Mouse (Mus musculus) retina, adult 2 months (tissue): ENCODE measurements around the gene Omg.

Experiments used
- DNase-seq: peaks from one replicate; pipeline ENCODE4 v3.0.0-alpha.2; 2012; ENCODE audit warnings: low read depth, low spot score

Omg gene

DNA sequence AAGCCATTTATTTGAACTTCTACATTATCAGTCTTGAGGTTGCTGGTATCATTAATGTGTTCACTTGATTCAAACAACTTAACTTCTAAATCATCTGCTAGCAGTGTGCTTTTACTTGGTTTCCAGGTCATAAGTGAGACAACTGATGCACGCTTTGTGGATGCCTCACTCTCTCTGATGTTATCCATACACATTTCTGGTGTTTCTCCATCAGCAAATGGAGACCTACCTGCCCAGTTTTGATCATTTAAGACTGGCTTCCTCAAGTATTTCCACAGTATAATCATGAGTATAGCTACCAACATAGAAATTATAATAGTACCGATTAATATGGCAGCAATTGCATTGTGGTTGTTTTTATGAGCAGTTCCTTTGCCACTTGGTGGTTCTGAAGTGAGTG lies 11.9 kb upstream of the Omg start:
- no peak for DNase-seq

DNA sequence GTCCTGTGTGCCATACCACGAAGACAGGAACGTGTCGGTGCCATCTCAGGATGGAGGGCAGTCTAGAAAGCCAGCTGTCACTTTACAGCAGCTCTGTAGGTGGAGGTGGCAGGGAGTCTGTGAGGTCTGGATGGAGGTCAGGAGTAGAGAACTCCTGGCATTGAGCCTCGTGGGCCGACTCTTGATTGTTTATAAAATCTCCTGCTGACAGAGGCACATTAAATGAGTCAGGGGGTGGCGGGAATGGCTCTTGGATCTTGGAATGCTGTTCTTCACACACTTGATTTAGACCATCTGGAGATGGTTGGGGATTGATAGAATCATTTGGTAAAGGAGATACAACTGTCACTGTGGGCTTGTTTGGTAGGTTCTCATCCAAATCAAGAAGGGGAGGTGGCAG lies 11.4 kb upstream of the Omg start:
- no peak for DNase-seq

DNA sequence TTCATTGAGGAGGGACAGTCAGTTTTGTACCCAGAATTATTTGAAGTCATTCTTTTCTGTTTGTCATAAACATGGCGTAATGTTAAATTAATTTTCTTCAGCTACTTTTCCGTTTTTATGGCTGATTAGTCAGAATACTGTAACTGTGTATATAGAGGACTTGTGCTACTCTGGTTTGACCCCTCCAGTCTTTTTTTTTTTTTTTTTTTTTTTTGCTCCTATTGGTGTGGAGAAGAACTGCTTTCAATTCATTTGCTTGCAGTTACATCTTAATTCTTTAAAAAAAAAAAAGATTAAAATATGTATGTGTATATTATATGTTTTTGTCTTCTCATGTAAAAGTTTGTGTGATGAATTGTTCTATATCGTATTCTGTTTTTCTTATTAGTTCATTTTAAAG lies 8.1 kb upstream of the Omg start:
- DNase-seq, result no peak

DNA sequence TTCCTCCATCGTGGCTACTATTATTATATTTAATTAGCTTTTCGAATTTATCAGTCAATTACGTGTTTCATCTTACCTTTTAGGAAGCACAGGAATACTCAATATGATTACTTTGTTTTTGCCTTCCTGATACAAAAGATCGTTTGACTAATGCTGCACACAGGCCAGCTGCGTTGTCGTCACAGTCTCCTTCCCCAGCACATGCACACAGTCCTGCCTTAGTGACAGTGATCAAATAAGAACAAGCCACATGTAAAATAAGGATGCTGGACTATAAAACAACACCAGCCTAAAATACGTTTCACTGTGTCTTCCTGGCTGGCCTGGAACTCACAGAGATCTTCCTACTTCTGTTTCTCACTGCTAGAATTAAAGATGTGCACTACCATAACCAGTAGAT lies 622 bp upstream of the Omg start:
- DNase-seq, result no peak

DNA sequence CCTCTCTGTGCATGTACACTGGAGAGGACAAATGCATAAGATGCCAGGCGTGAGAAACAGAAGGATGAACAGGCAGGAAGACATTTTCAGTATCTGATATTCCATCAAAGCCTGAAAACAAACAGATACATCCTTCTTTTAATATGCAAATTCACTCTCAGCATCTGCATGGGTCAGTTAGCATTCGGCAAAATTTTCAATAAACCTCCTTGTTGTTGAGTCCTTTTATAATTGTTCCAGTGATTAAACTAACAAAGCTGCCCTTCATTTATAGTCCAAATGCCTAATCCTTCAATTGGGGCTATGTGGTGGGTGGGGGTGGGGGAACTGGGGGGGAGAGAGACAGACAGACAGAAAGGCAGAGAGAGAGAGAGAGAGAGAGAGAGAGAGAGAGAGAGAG lies 967 bp downstream of the Omg start:
- no peak for DNase-seq

DNA sequence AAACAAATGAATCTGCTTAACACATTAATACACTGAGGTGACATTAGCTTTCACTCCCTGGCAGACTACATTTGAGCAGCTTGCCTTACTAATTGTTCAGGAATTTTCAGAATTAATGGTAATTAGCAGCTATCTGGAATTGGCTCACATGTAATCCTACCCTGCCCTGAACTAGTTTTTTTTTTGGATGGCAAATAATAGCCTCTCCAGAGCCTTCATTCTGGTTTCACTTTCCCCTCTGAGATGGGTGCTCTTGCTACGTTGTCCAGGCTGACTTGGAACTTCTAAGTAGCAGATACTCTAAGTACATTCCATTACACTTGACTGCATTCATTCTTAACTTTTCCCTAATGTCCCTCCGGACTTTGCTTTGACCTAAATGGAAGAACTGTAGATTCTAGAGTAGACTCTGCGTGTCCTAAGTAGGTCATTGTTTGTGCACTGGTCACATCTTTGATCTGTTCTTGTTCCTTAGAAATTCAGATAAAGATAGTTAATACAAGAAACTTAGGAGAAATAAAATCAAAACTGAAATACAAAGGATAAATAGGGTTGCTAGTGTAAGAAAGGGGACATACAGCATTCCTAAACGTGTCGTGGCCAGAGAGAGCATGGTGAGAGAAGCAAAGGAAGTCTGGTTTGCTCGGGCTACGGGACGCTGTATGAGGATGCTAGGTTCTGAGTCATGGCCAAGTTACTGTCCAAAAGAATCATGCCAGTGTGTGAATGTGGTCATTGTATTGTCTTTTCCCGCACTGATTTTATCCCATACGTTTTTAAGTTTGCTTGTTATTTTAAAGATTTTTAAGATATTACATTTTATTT lies 8.7 kb downstream of the Omg start:
- DNase-seq, result no peak

DNA sequence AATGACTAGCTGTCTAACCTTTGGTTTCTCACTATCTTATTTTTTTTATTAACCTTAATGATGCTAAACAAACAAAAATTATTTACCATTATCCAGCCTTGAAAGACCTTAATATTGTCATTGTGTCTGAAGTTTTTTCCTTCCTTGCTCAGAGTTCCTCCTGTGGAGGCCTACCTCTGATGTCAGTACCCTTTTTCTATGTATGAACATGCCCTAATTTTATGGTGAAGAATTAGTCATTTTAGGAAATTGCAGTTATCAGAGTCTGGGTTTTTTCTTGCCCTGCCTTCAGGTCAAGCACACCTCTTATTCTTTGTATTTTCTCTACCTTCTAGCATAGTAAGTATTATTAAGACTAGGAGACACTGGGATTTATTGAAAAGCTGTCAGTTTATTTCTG lies 19.2 kb downstream of the Omg start:
- DNase-seq, result no peak

DNA sequence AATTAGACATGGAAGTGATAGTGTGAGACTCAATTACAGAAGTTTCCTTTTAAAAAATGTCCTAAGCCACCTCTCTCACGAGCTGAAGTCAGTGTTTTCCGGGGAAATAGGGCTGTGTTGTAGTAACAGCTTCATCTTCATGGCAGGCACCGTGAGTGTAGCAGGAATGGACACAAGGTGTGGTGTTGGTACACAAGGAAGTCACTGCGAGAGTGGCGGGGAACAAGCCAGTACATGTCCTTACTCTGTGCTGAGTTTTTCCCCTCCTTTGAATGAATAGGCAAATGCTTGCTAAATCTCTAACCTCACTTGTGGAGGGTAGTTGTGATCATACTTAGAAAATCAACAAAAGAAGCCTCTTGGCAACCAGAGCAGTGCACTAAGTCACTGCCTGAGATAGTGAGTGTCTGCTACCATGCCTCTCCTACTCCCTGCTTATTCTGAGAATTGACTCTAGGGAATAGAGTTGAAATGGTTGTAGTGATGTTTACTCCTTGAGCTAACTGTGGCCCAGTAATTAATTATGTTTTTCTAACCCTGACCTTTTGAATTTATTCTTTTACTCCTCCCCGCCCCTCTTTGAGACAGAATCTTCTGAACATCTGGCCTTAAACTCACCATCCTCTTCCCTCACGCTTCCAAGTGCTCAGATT lies 19.9 kb downstream of the Omg start:
- no peak for DNase-seq

DNA sequence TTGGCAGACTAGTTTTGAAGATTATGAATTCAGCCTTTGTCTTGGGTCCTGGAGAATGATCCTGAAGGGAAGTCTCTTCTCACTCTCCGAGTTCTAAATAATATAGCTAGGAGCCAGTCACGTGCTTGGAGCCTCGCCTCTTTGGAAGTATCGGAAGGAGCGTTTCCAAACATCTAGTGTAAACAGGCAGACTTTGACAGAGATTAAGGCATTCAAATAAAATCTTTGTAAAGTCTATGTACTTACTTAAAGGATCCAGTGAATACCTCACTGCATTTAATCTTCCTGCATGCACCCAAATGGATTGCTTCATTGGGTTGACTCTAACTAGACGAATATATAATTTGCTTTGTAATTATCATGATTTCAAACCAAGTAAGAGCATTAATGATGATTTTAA lies 20.5 kb downstream of the Omg start:
- no peak for DNase-seq

DNA sequence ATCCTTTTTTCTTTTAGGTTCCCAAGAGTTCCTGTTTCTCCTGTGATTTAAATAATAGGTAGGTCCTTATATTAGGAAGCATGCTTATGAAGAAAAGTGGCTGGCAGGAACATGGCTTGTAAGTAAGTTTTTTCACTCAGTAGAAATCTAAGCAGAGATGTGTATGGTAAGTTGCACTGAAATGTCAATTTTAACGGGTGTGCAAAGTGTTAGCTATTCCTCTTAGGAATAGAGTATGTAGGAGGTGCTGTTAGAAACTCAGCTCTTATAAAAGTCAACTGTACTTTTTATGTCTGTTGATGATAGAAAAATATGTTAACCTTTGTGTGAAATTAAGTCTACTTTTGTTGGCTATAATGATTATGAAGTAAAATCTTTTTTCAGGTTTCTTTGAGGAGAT lies 35.8 kb downstream of the Omg start:
- DNase-seq, result no peak

DNA sequence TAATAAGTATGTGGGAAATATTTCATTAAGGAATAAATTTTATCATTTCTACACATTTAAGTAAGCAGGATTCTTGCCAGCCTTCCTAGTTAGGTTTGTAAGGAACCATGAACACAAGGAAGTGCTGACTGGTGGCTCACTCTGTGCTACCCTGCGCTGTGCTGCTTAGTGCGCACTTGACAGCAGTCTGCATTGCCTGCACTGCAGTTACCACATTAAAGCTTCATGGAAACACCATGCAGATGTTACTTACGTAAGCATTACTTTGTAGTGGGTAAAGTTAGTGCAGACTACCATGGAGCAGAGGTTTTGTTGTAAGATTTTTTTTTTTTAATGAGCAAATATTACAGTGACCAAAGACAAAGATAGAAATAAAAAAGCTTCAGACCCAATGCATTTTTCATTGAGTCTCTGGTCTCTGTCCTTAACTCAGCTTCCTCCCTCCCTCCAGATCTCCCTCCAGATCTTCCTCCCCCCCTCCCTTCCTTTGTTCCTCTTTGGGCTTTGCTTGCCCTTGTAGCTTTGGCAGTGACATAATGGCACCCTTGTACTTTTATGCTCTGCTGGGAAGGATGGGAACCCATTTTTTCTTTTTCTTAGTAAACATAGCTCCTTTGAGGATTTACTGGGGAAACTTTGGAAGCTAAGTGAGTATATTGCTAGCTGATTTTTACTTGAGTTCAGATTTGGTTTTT lies 43.0 kb downstream of the Omg start:
- no peak for DNase-seq

DNA sequence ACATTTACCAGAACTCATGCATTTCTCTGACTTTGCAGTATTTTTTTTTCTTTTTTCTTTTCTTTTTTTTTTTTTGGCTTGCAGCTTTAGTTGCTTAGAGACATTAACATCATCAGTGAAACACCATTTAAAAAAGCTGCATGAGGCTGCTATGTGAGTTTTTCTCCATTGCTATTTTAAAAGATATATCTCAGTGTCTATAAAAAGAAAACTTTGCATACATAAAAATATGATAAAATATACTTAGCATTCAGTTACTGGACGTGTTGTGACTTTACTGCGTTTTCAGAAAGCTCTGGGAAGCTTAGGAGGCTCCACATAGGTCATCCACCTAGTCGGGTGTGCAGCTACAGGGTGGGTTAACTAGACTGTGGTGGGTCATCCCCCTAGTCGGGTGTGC lies 44.0 kb downstream of the Omg start:
- no peak for DNase-seq

DNA sequence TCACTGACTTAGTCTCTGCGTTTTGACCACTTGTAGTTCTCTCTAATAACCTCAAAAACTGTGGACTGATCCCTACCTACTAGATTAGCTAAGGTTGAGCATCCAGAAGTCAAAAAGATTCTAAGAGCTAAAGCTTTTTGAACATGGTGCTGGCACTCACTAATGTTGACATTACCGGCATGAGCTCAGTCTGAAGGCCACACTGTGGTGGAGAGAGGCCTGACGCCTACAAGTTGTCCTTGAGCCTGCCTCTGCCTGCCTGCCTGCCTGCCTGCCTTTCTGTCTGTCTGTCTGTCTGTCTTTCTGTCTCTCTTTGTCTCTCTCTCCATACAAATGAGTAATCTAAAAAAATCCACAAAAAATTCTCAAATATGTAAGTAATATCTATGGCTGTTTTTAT lies 46.0 kb downstream of the Omg start:
- no peak for DNase-seq

DNA sequence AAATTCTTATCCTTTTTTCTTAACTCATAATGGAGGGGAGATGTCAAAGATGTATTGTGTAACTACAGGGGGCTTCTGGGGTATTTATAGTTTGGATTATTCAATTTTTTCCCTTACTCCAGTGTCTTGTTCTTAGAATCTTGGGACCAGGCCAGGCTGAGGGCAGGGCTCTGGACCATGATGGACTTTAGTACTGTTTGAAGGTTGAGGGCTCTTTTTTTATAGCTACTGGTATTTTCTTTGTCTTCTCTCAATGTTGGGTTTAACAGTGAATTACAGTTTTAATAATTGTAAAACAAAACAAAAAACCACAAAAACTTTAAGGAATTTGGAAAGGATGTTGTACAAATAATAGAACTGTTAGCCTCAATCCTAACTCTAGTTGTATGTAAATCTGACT lies 50.9 kb downstream of the Omg start:
- no peak for DNase-seq
